22 mouse cellular contexts compared by ENCODE assay signal in the genomic region with DNA sequence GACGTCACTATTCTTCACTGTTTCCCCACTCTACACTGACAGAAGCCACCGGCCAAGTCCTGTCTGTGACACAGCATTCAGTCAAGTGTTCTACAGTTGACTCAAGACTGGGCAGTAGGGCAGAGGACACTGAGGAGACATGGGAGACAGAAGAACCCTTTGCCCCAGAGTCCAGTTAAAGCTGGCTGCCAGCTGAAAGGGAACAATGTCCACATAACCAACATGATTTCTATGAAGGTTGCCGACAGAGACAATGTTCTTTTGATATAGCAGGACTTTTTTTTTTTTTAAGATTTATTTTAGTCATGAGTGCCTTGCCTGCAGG. TPM values are rescaled to one million over a fixed set of nuclear protein-coding genes. Genes with fewer than 3 reads are reported as not detected.
DNase-seq lines count a peak whose midpoint lies in the region; ATAC-seq and TF ChIP-seq lines count a peak whose summit lies in the region.
"Had no signal": no experiment of that assay in that cellular context is flagged by ENCODE, and none has a peak within 500 bp of the region (broad histone marks: within the 10 kb centered on the region; RNA-seq: fewer than 3 reads in every experiment).

No protein-coding gene starts in this region.

- no peak for TF ChIP-seq EP300 in liver, postnatal 0 days (IDR thresholded peaks at IDR 0.05; ENCODE audit: low read depth)

- intact Hi-C loops in gastrocnemius, adult 2 months (cut with DNase I): no loop called here

- no peak overlapping the region for H3K4me2 ChIP-seq in liver, postnatal 0 days (ENCODE audit: low read depth, low read length)
- no peak overlapping the region for H3K4me2 ChIP-seq in liver, embryonic 12.5 days
- H3K4me2 ChIP-seq in myocyte (ENCODE audit: low read depth): peak overlapping the region; percentile 70
- H3K4me2 ChIP-seq: embryonic facial prominence, embryonic 15.5 days; heart, embryonic 15.5 days; limb, embryonic 12.5 days; liver, embryonic 15.5 days had no signal

- H3K79me2 ChIP-seq in myocyte (ENCODE audit: control insufficient read depth, insufficient read depth): no peaks in the 10 kb centered on the region

- H3K9me3 ChIP-seq in liver, postnatal 0 days (ENCODE audit: low read length): no peaks in the 10 kb centered on the region
- no peaks in the 10 kb centered on the region for H3K9me3 ChIP-seq in liver, embryonic 12.5 days (replicated peaks)
- H3K9me3 ChIP-seq: embryonic facial prominence, embryonic 15.5 days; forebrain, embryonic 10.5 days; heart, embryonic 15.5 days; hindbrain, embryonic 10.5 days; limb, embryonic 12.5 days; liver, embryonic 15.5 days had no signal

- WGBS in liver, postnatal 0 days (ENCODE audit: insufficient replicate concordance): 61% methylated on average over 3 of the region's 3 CpGs
- WGBS in liver, embryonic 12.5 days (ENCODE audit: insufficient replicate concordance): 61% methylated on average over 3 of the region's 3 CpGs
- WGBS in cerebellum, adult 2 months: 63% methylated on average over 3 of the region's 3 CpGs

- H3K36me3 ChIP-seq in liver, postnatal 0 days (replicated peaks; ENCODE audit: insufficient read depth, low read length): no peaks in the 10 kb centered on the region
- no peaks in the 10 kb centered on the region for H3K36me3 ChIP-seq in liver, embryonic 12.5 days
- H3K36me3 ChIP-seq in myocyte (ENCODE audit: control insufficient read depth, insufficient read depth): no peaks in the 10 kb centered on the region
- H3K36me3 ChIP-seq: embryonic facial prominence, embryonic 15.5 days; forebrain, embryonic 10.5 days; heart, embryonic 15.5 days; hindbrain, embryonic 10.5 days; limb, embryonic 12.5 days; liver, embryonic 15.5 days had no signal

- H3K9ac ChIP-seq in liver, postnatal 0 days (replicated peaks): no peak overlapping the region
- no peak overlapping the region for H3K9ac ChIP-seq in liver, embryonic 12.5 days
- H3K9ac ChIP-seq: embryonic facial prominence, embryonic 15.5 days; heart, embryonic 15.5 days; limb, embryonic 12.5 days; liver, embryonic 15.5 days had no signal

- no peak for TF ChIP-seq CTCF in gastrocnemius, adult 2 months (IDR thresholded peaks at IDR 0.05)
- no peak for TF ChIP-seq CTCF in liver, postnatal 0 days (IDR thresholded peaks at IDR 0.05; ENCODE audit: low read depth)
- no peak for TF ChIP-seq CTCF in cerebellum, adult 2 months (IDR thresholded peaks at IDR 0.05; ENCODE audit: borderline replicate concordance, insufficient read depth, low read depth, low read length)

- DNase-seq in gastrocnemius, adult 2 months: no peak
- no peak for DNase-seq in gastrocnemius, postnatal 4 days (ENCODE audit: low spot score in 2 of 2)
- no peak for DNase-seq in liver, postnatal 0 days
- peak; percentile 83 for DNase-seq in kidney, adult 9 months
- no peak for DNase-seq in cerebellum, adult 2 months
- no peak for DNase-seq in cerebellum, adult 11-12 months
- DNase-seq: cerebellum, adult 11 months; cerebellum, postnatal 36 days; lung, postnatal 14 days; retina, postnatal 1 day had no signal

- no peak overlapping the region for H3K4me3 ChIP-seq in gastrocnemius, adult 2 months
- no peak overlapping the region for H3K4me3 ChIP-seq in liver, postnatal 0 days (ENCODE audit: low read depth, low read length)
- H3K4me3 ChIP-seq in liver, embryonic 12.5 days: no peak overlapping the region
- H3K4me3 ChIP-seq in myocyte: no peak overlapping the region
- no peak overlapping the region for H3K4me3 ChIP-seq in cerebellum, adult 2 months (replicated peaks; ENCODE audit: insufficient read depth, low read depth, low read length)
- H3K4me3 ChIP-seq: embryonic facial prominence, embryonic 15.5 days; forebrain, embryonic 10.5 days; heart, adult 2 months; heart, embryonic 15.5 days; hindbrain, embryonic 10.5 days; limb, embryonic 12.5 days; liver, embryonic 15.5 days had no signal

- peaks cover 33% of the 10 kb centered on the region for H3K4me1 ChIP-seq in liver, postnatal 0 days (ENCODE audit: insufficient read depth)
- H3K4me1 ChIP-seq in liver, embryonic 12.5 days: peaks cover 65% of the 10 kb centered on the region
- peaks cover 3% of the 10 kb centered on the region; the same call in 1 of the 2 replicates for H3K4me1 ChIP-seq in cerebellum, adult 2 months (ENCODE audit: control insufficient read depth, insufficient read depth, low read length)

- no peaks in the 10 kb centered on the region for H3K27me3 ChIP-seq in liver, postnatal 0 days (ENCODE audit: insufficient read depth, low read length)
- H3K27me3 ChIP-seq in liver, embryonic 12.5 days (replicated peaks): no peaks in the 10 kb centered on the region
- H3K27me3 ChIP-seq in myocyte (ENCODE audit: control insufficient read depth, insufficient read depth, insufficient read length): no peaks in the 10 kb centered on the region
- H3K27me3 ChIP-seq in cerebellum, adult 2 months (ENCODE audit: control insufficient read depth, insufficient read depth, low read length): no peaks in the 10 kb centered on the region
- H3K27me3 ChIP-seq: CH12.LX; embryonic facial prominence, embryonic 15.5 days; heart, embryonic 15.5 days; limb, embryonic 12.5 days; liver, embryonic 15.5 days had no signal

- no peak overlapping the region for H3ac ChIP-seq in myocyte (ENCODE audit: control insufficient read depth, insufficient read length)

- peak overlapping the region; percentile 56; the same call in 1 of the 2 replicates for H3K27ac ChIP-seq in gastrocnemius, adult 2 months
- H3K27ac ChIP-seq in liver, postnatal 0 days (ENCODE audit: low read depth): 0 out of 2 replicates have a peak overlapping the region, but pooled peaks have one; percentile 5
- no peak overlapping the region for H3K27ac ChIP-seq in liver, embryonic 12.5 days
- no peak overlapping the region for H3K27ac ChIP-seq in cerebellum, adult 2 months (ENCODE audit: insufficient read depth, low read length)
- H3K27ac ChIP-seq: embryonic facial prominence, embryonic 15.5 days; forebrain, embryonic 10.5 days; heart, adult 2 months; heart, embryonic 15.5 days; hindbrain, embryonic 10.5 days; limb, embryonic 12.5 days had no signal

- no peak for TF ChIP-seq POLR2A in myocyte (IDR thresholded peaks at IDR 0.05; ENCODE audit: insufficient read length, low read depth)
- no peak for TF ChIP-seq POLR2A in cerebellum, adult 2 months (IDR thresholded peaks at IDR 0.05; ENCODE audit: borderline replicate concordance, insufficient read depth, low read length)

- ATAC-seq in liver, postnatal 0 days: 0 out of 2 replicates have a peak, but pooled peaks have one; percentile 4
- no peak for ATAC-seq in liver, embryonic 12.5 days

TF ChIP-seq in myocyte, 11 proteins besides CTCF, POLR2A, EP300 and RAD21:
- TF ChIP-seq REST (IDR thresholded peaks at IDR 0.05; ENCODE audit: insufficient read depth, insufficient read length): no peak
- TF ChIP-seq MAX (IDR thresholded peaks at IDR 0.05; ENCODE audit: low read depth): no peak
- no peak for TF ChIP-seq TCF3 (IDR thresholded peaks at IDR 0.05; ENCODE audit: insufficient read length, low read depth)
- TF ChIP-seq MYOD1 (IDR thresholded peaks at IDR 0.05; ENCODE audit: control insufficient read depth in 1 of 3, insufficient read length in 2 of 3, low read depth in 2 of 3): no peak
- TF ChIP-seq CEBPB (IDR thresholded peaks at IDR 0.05; ENCODE audit: insufficient read depth, poor library complexity, severe bottlenecking): no peak
- no peak for TF ChIP-seq USF1 (IDR thresholded peaks at IDR 0.05; ENCODE audit: low read depth)
- TF ChIP-seq E2F4 (IDR thresholded peaks at IDR 0.05; ENCODE audit: insufficient read depth): no peak
- no peak for TF ChIP-seq MYOG (IDR thresholded peaks at IDR 0.05; ENCODE audit: control insufficient read depth in 1 of 3, insufficient read depth in 1 of 3, insufficient read length in 2 of 3, low read depth in 2 of 3)
- no peak for TF ChIP-seq TCF12 (IDR thresholded peaks at IDR 0.05; ENCODE audit: insufficient read depth, poor library complexity, severe bottlenecking)
- no peak for TF ChIP-seq SRF (IDR thresholded peaks at IDR 0.05; ENCODE audit: control insufficient read depth, insufficient read length, low read depth)
- no peak for TF ChIP-seq POLR2AphosphoS2 (IDR thresholded peaks at IDR 0.05; ENCODE audit: insufficient read length, low read depth)
TF ChIP-seq in myocyte: peak in this region for 0.

RNA-seq across cellular contexts. Expression of gene Ina, which starts 34.8 kb away (rescaled TPM):
- total RNA-seq in gastrocnemius, adult 2 months (2021): not detected
- total RNA-seq in gastrocnemius, postnatal 4 days (2021): under 1 TPM; 0.08 to 0.25 TPM
- polyA plus RNA-seq in liver, postnatal 0 days (2015; fragmentation: Nextera tagmentation; extraction: Ambion mirVana): not detected in 2 replicates
- polyA plus RNA-seq in liver, embryonic 12.5 days (2016; fragmentation: Nextera tagmentation; extraction: Ambion mirVana): 0.11 and 0.12 TPM in 2 replicates
- polyA plus RNA-seq in myocyte (2012; fragmentation: generic; extraction: Trizol): not detected
- polyA plus RNA-seq in cerebellum, adult 2 months (2012; rRNA removed): 214 and 232 TPM in 2 replicates
- total RNA-seq: CH12.LX; gastrocnemius, adult 8-10 months; MEL had no signal

RNA-seq across cellular contexts. Expression of gene Nt5c2, which starts 35.2 kb away (rescaled TPM):
- total RNA-seq in gastrocnemius, adult 2 months (2021): 10 to 100 TPM in 1 of 2 experiments, 1 to 10 TPM in 1; 9.5 to 18.2 TPM
- total RNA-seq in gastrocnemius, postnatal 4 days (2021): 10 to 100 TPM; 68.7 to 80.2 TPM
- polyA plus RNA-seq in liver, postnatal 0 days (2015; fragmentation: Nextera tagmentation; extraction: Ambion mirVana): 30.2 and 36.1 TPM in 2 replicates
- 67.1 and 78.5 TPM in 2 replicates for polyA plus RNA-seq in liver, embryonic 12.5 days (2016; fragmentation: Nextera tagmentation; extraction: Ambion mirVana)
- polyA plus RNA-seq in myocyte (2012; fragmentation: generic; extraction: Trizol): 19.5 TPM
- 48.9 and 49.3 TPM in 2 replicates for polyA plus RNA-seq in cerebellum, adult 2 months (2012; rRNA removed)

Comparison
In these comparisons a context has a peak if more than half of its experiments do, and no peak if none do; other contexts are left out.
1. H3K27ac ChIP-seq: peak in gastrocnemius, adult 2 months (single experiment) and liver, postnatal 0 days (single experiment); none in liver, embryonic 12.5 days (single experiment) and cerebellum, adult 2 months (single experiment).
2. RNA of gene Ina, which starts 34.8 kb away (polyA plus RNA-seq): 214 to 232 TPM in cerebellum, adult 2 months; 0.11 to 0.12 TPM in liver, embryonic 12.5 days, not detected in liver, postnatal 0 days and not detected in myocyte (single experiment); every median in the first group is over 100 times any median in the second.